Mouse (Mus musculus) hindbrain, embryonic 12.5 days (tissue): Measurements from ENCODE around the gene Pla2g4e. TPM values are rescaled to one million over a fixed set of nuclear protein-coding genes. Genes with fewer than 3 reads are reported as not detected.

ENCODE experiments used
- ATAC-seq: fragments of 200-750 bp; cut with Nextera tagmentation; 2 replicates; pipeline ENCODE4 v1.8.0; 2017; ENCODE audit warnings: moderate TSS enrichment; ENCODE audit not compliant: low FRiP score
- H3K27ac ChIP-seq: fragments of 300-500 bp; sonication (generic); 2 replicates; pipeline ENCODE4 v1.5.1; 2016; ENCODE audit warnings: mild to moderate bottlenecking
- H3K27me3 ChIP-seq: fragments of 300-500 bp; sonication (generic); 2 replicates; pipeline ENCODE4 v1.6.1; 2016; ENCODE audit warnings: mild to moderate bottlenecking
- H3K36me3 ChIP-seq: fragments of 300-500 bp; sonication (generic); 2 replicates; pipeline ENCODE4 v1.6.1; 2016; ENCODE audit warnings: mild to moderate bottlenecking
- H3K4me1 ChIP-seq: fragments of 300-500 bp; sonication (generic); 2 replicates; pipeline ENCODE4 v1.6.1; 2016
- H3K4me2 ChIP-seq: fragments of 300-500 bp; sonication (generic); replicated peaks from 2 replicates; pipeline ENCODE4 v1.6.1; 2016; ENCODE audit warnings: mild to moderate bottlenecking
- H3K4me3 ChIP-seq: fragments of 300-500 bp; sonication (generic); 2 replicates; pipeline ENCODE4 v1.5.1; 2016; ENCODE audit warnings: mild to moderate bottlenecking
- H3K9ac ChIP-seq: fragments of 300-500 bp; sonication (generic); 2 replicates; pipeline ENCODE4 v1.6.1; 2016; ENCODE audit warnings: mild to moderate bottlenecking, moderate library complexity
- H3K9me3 ChIP-seq: fragments of 300-500 bp; sonication (generic); replicated peaks from 2 replicates; pipeline ENCODE4 v1.6.1; 2016; ENCODE audit warnings: mild to moderate bottlenecking
- WGBS: fragments of 180-500 bp; shearing (Covaris S2); methylation state at CpG from one replicate; pipeline ENCODE4 v1.1.7; 2016; 5-methylcytosine and 5-hydroxymethylcytosine counted together
- polyA plus RNA-seq: library from polyadenylated mRNA; unstranded; fragments of >200 nt; fragmentation: Nextera tagmentation; extraction: Ambion mirVana; gene quantifications from 2 replicates; pipeline ENCODE4 v1.2.1, GENCODE M21; 2016

Gene Pla2g4e
- polyA plus RNA-seq, 1 experiment from 2014 or later = 0.14 TPM

DNA sequence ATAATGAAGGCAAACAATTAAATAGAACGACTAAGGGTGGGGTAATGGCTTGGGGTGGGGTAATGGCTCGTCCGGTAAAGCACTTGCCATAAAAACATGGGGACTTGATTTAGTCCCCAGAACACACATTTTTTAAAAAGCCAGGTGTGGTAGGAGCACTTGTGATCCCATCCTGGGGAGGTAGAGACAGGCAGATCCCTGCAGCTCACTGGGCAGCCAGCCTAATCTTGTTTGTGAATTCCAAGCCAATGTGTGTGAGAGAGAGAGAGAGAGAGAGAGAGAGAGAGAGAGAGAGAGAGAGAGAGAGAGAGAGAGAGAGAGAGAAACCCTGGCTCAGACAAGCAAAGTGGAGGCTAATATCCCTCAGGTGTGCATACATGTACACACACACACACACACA lies 9.8 kb downstream of the Pla2g4e start:
- ATAC-seq = no peak
- H3K4me2 ChIP-seq = no peak overlapping the region
- no peaks in the 10 kb centered on the region for H3K9me3 ChIP-seq
- H3K27ac ChIP-seq = no peak overlapping the region
- H3K27me3 ChIP-seq = no peaks in the 10 kb centered on the region
- 76% methylated on average over 3 of the region's 3 CpGs for WGBS
- H3K4me1 ChIP-seq = no peaks in the 10 kb centered on the region
- H3K4me3 ChIP-seq = no peak overlapping the region
- H3K9ac ChIP-seq = no peak overlapping the region
- H3K36me3 ChIP-seq = no peaks in the 10 kb centered on the region

GRCm38 (mm10) chr2:120231642-120232041 lies 13.5 kb downstream of the Pla2g4e start:
- no peak overlapping the region for H3K27ac ChIP-seq
- no peaks in the 10 kb centered on the region for H3K27me3 ChIP-seq
- H3K4me2 ChIP-seq = no peak overlapping the region
- H3K9ac ChIP-seq = no peak overlapping the region
- ATAC-seq = no peak
- no peaks in the 10 kb centered on the region for H3K4me1 ChIP-seq
- H3K36me3 ChIP-seq = no peaks in the 10 kb centered on the region
- H3K4me3 ChIP-seq = no peak overlapping the region
- no peaks in the 10 kb centered on the region for H3K9me3 ChIP-seq
- WGBS = 72% methylated on average over 3 of the region's 3 CpGs

DNA sequence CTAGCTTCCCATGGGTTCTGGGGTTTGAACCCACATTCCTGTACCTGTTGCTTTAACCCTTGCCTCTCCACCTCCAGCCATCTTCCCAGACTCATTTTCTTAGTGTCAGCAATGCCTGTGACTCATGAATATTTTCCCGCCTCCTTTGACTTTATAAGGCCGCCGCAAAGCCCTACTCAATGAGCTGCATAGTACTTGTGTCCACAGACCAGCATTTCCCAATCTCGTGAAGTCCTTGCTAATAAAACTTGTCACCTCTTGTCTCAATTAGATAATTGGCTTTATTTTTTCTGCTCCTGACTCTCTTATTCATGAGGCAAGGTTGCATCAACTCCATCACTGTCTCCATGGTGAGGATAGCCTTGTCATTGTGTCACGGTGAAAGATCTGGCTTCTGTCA lies 30.5 kb downstream of the Pla2g4e start:
- 93% methylated on average over 5 of the region's 5 CpGs for WGBS
- H3K4me3 ChIP-seq = no peak overlapping the region
- H3K9ac ChIP-seq = no peak overlapping the region
- H3K36me3 ChIP-seq = no peaks in the 10 kb centered on the region
- H3K27me3 ChIP-seq = no peaks in the 10 kb centered on the region
- ATAC-seq = no peak
- no peaks in the 10 kb centered on the region for H3K9me3 ChIP-seq
- no peaks in the 10 kb centered on the region for H3K4me1 ChIP-seq
- no peak overlapping the region for H3K27ac ChIP-seq
- no peak overlapping the region for H3K4me2 ChIP-seq

DNA sequence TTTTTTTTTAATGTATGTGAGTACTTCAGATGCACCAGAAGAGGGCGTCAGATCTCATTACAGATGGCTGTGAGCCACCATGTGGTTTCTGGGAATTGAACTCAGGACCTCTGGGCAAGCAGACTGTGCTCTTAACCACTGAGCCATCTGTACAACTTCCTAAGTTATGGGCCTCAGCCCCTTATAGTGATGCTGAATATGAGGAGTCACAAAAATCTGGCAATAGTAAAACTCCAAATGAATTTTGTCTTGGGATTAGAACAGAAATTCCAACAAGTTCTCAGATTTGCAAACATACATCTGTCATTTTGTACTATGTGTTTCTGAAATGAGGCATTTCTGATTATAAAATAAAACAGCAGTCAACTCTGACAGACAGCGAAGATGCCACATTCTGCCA lies 33.7 kb downstream of the Pla2g4e start:
- no peak overlapping the region for H3K4me3 ChIP-seq
- no peak overlapping the region for H3K9ac ChIP-seq
- no peaks in the 10 kb centered on the region for H3K27me3 ChIP-seq
- WGBS = 72% methylated on average over 2 of the region's 2 CpGs
- no peaks in the 10 kb centered on the region for H3K36me3 ChIP-seq
- H3K9me3 ChIP-seq = no peaks in the 10 kb centered on the region
- no peak overlapping the region for H3K27ac ChIP-seq
- ATAC-seq = no peak
- H3K4me2 ChIP-seq = no peak overlapping the region
- H3K4me1 ChIP-seq = no peaks in the 10 kb centered on the region

GRCm38 (mm10) chr2:120207926-120208325 lies 37.2 kb downstream of the Pla2g4e start:
- WGBS = 56% methylated on average over 7 of the region's 7 CpGs
- no peak for ATAC-seq
- Histone ChIP-seq H3K36me3 (no peaks in the 10 kb centered on the region), H3K4me3 (no peak overlapping the region), H3K9me3 (no peaks in the 10 kb centered on the region), H3K9ac (no peak overlapping the region), H3K27me3 (no peaks in the 10 kb centered on the region), H3K4me2 (no peak overlapping the region), H3K27ac (no peak overlapping the region), H3K4me1 (no peaks in the 10 kb centered on the region)

GRCm38 (mm10) chr2:120207028-120207427 lies 38.1 kb downstream of the Pla2g4e start:
- Histone ChIP-seq H3K27ac (no peak overlapping the region), H3K9me3 (no peaks in the 10 kb centered on the region), H3K4me3 (no peak overlapping the region), H3K27me3 (no peaks in the 10 kb centered on the region), H3K4me2 (no peak overlapping the region), H3K4me1 (no peaks in the 10 kb centered on the region), H3K9ac (no peak overlapping the region), H3K36me3 (no peaks in the 10 kb centered on the region)
- WGBS = 83% methylated on average over 6 of the region's 6 CpGs
- ATAC-seq = no peak

GRCm38 (mm10) chr2:120203742-120204141 lies 41.4 kb downstream of the Pla2g4e start:
- no peak for ATAC-seq
- Histone ChIP-seq H3K9me3 (no peaks in the 10 kb centered on the region), H3K27ac (no peak overlapping the region), H3K4me3 (no peak overlapping the region), H3K4me2 (no peak overlapping the region), H3K9ac (no peak overlapping the region), H3K36me3 (no peaks in the 10 kb centered on the region), H3K4me1 (no peaks in the 10 kb centered on the region), H3K27me3 (no peaks in the 10 kb centered on the region)
- 66% methylated on average over 3 of the region's 3 CpGs for WGBS

- no peak overlapping the region for H3K4me2 ChIP-seq
- no peak overlapping the region for H3K4me3 ChIP-seq
- H3K9me3 ChIP-seq = no peaks in the 10 kb centered on the region
- H3K36me3 ChIP-seq = no peaks in the 10 kb centered on the region
- no peaks in the 10 kb centered on the region for H3K4me1 ChIP-seq
- WGBS = 69% methylated on average over 5 of the region's 7 CpGs
- ATAC-seq = no peak
- no peaks in the 10 kb centered on the region for H3K27me3 ChIP-seq
- no peak overlapping the region for H3K27ac ChIP-seq
- no peak overlapping the region for H3K9ac ChIP-seq
Measured at GRCm38 (mm10) chr2:120200077-120200476, 45.1 kb downstream of the Pla2g4e start.

DNA sequence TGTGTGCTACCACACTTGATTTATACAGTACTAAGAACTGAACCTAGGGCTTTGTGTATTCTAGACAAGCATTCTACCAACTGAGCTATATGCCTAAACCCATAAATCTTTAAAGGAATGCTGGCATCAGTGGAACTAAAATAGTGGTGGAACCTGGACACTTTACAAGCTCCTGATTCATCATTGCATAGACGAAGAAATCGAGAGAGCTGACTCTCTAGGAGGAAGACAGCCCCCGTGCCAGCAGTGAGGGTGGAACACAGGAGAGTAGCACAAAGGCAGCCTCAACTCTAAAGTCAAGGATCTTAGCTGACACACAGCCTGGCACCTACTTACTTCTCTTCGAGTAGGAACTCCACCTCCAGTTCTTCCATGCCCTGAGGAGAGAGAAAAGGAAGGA lies 57.0 kb downstream of the Pla2g4e start:
- Histone ChIP-seq H3K4me2 (no peak overlapping the region), H3K9ac (no peak overlapping the region), H3K4me3 (no peak overlapping the region), H3K36me3 (no peaks in the 10 kb centered on the region), H3K9me3 (peaks cover 5% of the 10 kb centered on the region), H3K27me3 (no peaks in the 10 kb centered on the region), H3K4me1 (no peaks in the 10 kb centered on the region), H3K27ac (no peak overlapping the region)
- no peak for ATAC-seq
- WGBS = 85% methylated on average over 4 of the region's 4 CpGs

GRCm38 (mm10) chr2:120187583-120187982 lies 57.6 kb downstream of the Pla2g4e start:
- no peak overlapping the region for H3K9ac ChIP-seq
- no peaks in the 10 kb centered on the region for H3K4me1 ChIP-seq
- 88% methylated on average over 1 of the region's 1 CpGs for WGBS
- H3K9me3 ChIP-seq = peaks cover 5% of the 10 kb centered on the region
- H3K4me3 ChIP-seq = no peak overlapping the region
- H3K27me3 ChIP-seq = no peaks in the 10 kb centered on the region
- H3K36me3 ChIP-seq = no peaks in the 10 kb centered on the region
- H3K27ac ChIP-seq = no peak overlapping the region
- ATAC-seq = no peak
- no peak overlapping the region for H3K4me2 ChIP-seq

GRCm38 (mm10) chr2:120185527-120186276 lies 59.4 kb downstream of the Pla2g4e start:
- ATAC-seq = no peak
- H3K27me3 ChIP-seq = no peaks in the 10 kb centered on the region
- H3K36me3 ChIP-seq = no peaks in the 10 kb centered on the region
- H3K4me3 ChIP-seq = no peak overlapping the region
- 76% methylated on average over 6 of the region's 6 CpGs for WGBS
- H3K27ac ChIP-seq = no peak overlapping the region
- H3K9me3 ChIP-seq = no peaks in the 10 kb centered on the region
- no peaks in the 10 kb centered on the region for H3K4me1 ChIP-seq
- H3K4me2 ChIP-seq = no peak overlapping the region
- no peak overlapping the region for H3K9ac ChIP-seq

- ATAC-seq = no peak
Measured at GRCm38 (mm10) chr2:120178936-120179335, 66.2 kb downstream of the Pla2g4e start.

GRCm38 (mm10) chr2:120173718-120174117 lies 71.4 kb downstream of the Pla2g4e start:
- H3K27ac ChIP-seq = no peak overlapping the region
- no peaks in the 10 kb centered on the region for H3K36me3 ChIP-seq
- no peaks in the 10 kb centered on the region for H3K27me3 ChIP-seq
- no peak overlapping the region for H3K4me3 ChIP-seq
- no peak for ATAC-seq
- H3K9ac ChIP-seq = no peak overlapping the region
- no peak overlapping the region for H3K4me2 ChIP-seq
- H3K9me3 ChIP-seq = no peaks in the 10 kb centered on the region
- WGBS = 25% methylated on average over 10 of the region's 10 CpGs
- H3K4me1 ChIP-seq = no peaks in the 10 kb centered on the region

More at GRCm38 (mm10) chr2:120178936-120179335, 66.2 kb downstream of the Pla2g4e start:
- Histone ChIP-seq H3K4me3 (no peak overlapping the region), H3K9ac (no peak overlapping the region), H3K4me2 (no peak overlapping the region), H3K9me3 (no peaks in the 10 kb centered on the region), H3K27ac (no peak overlapping the region), H3K27me3 (no peaks in the 10 kb centered on the region), H3K36me3 (no peaks in the 10 kb centered on the region), H3K4me1 (no peaks in the 10 kb centered on the region)
